Mouse (Mus musculus): ENCODE measurements around the gene Zdhhc14.

DNA sequence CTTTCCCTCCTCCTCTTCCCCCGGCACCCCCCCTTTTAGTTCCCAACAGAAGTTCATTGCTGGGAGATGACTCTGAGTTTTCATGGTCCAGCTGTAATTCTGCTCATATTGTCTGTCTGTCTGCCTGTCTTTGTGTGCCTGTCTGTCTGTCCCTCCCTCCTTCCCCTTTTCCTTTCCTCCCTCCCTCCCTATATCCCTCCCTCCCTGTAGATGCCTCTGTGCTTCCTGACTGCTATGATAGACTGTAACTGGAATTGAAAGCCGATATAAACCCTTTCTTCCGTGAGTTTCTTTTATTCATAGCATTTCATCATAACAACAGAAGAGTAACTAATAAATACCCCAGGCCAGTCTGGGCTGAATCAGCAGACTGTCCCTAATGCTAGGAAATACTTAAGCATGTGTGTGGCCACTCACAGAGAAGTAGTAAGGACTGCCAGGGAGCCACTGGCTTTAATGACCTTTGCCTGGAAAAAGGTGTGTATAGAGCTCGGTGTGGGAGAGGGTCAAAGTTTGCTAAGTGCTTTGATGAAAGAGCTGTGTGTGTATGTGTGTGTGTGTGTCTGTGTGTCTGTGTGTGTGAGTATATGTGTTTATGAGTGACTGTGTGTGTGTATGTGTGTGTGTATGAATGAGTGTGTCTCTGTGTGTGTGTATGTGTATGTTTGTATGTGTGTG, 117.7 kb downstream of the Zdhhc14 start:
- no peak for TF ChIP-seq SIN3A (IDR thresholded peaks at IDR 0.05; ENCODE audit: low read length)
- no peak for TF ChIP-seq MXI1 (IDR thresholded peaks at IDR 0.05; ENCODE audit: low read depth, low read length)
- no peak for TF ChIP-seq CTCF (conservative IDR thresholded peaks at IDR 0.05 in 1 of 2, IDR thresholded peaks at IDR 0.05 in 1 of 2; ENCODE audit: low read depth in 2 of 2, low read length in 2 of 2)
- TF ChIP-seq NELFE (IDR thresholded peaks at IDR 0.05; ENCODE audit: low read depth, low read length), result no peak
- no peak for TF ChIP-seq EP300 (IDR thresholded peaks at IDR 0.05; ENCODE audit: low read length)

All from CH12.LX (cell line).